Mouse (Mus musculus): Measurements from ENCODE around the gene Usp19. TPM values are rescaled to one million over a fixed set of nuclear protein-coding genes. Genes with fewer than 3 reads are reported as not detected.

Usp19 gene
- polyA plus RNA-seq, 1 experiment, result 133 TPM

GRCm38 (mm10) chr9:108456953-108457352 is 33.4 kb upstream of the Usp19 start:
- peaks cover 11% of the 10 kb centered on the region; the same call in 1 of the 2 replicates for H3K4me1 ChIP-seq (ENCODE audit: control insufficient read depth, insufficient read depth, insufficient read length)
- H3K4me3 ChIP-seq (ENCODE audit: extremely low read depth, insufficient read depth, insufficient read length), result no peak overlapping the region
- H3K27me3 ChIP-seq (ENCODE audit: control insufficient read depth, insufficient read depth, low read length), result no peaks in the 10 kb centered on the region
- TF ChIP-seq CTCF (IDR thresholded peaks at IDR 0.05; ENCODE audit: extremely low read depth, insufficient read depth, insufficient read length, insufficient replicate concordance) (no peak), POLR2A (IDR thresholded peaks at IDR 0.05; ENCODE audit: low read depth, low read length) (no peak)
- no peaks in the 10 kb centered on the region for H3K36me3 ChIP-seq (ENCODE audit: control insufficient read depth, insufficient read depth, low read length)
- 91% methylated on average over 10 of the region's 10 CpGs for WGBS
- no peak overlapping the region for H3K27ac ChIP-seq (ENCODE audit: insufficient read depth, low read length)
- no peak for DNase-seq (ENCODE audit: low read depth in 1 of 2, low spot score in 2 of 2)

GRCm38 (mm10) chr9:108459939-108460318 is 30.5 kb upstream of the Usp19 start:
- peaks cover 7% of the 10 kb centered on the region; the same call in 1 of the 2 replicates for H3K4me1 ChIP-seq (ENCODE audit: control insufficient read depth, insufficient read depth, insufficient read length)
- peak overlapping the region; percentile 83 for H3K4me3 ChIP-seq (ENCODE audit: extremely low read depth, insufficient read depth, insufficient read length)
- no peak for DNase-seq (ENCODE audit: low read depth in 1 of 2, low spot score in 2 of 2)
- TF ChIP-seq CTCF (IDR thresholded peaks at IDR 0.05; ENCODE audit: extremely low read depth, insufficient read depth, insufficient read length, insufficient replicate concordance), result no peak
- no peak for TF ChIP-seq POLR2A (IDR thresholded peaks at IDR 0.05; ENCODE audit: low read depth, low read length)
- H3K27me3 ChIP-seq (ENCODE audit: control insufficient read depth, insufficient read depth, low read length), result no peaks in the 10 kb centered on the region
- WGBS, result 76% methylated on average over 1 of the region's 1 CpGs
- H3K27ac ChIP-seq (ENCODE audit: insufficient read depth, low read length), result no peak overlapping the region
- peaks cover 16% of the 10 kb centered on the region for H3K36me3 ChIP-seq (ENCODE audit: control insufficient read depth, insufficient read depth, low read length)

- Histone ChIP-seq H3K27ac (ENCODE audit: insufficient read depth, low read length) (peak within 1 kb of the TSS; percentile 71), H3K4me1 (ENCODE audit: control insufficient read depth, insufficient read depth, insufficient read length) (peaks cover 7% of the 10 kb centered on the region; the same call in 1 of the 2 replicates), H3K27me3 (ENCODE audit: control insufficient read depth, insufficient read depth, low read length) (no peaks in the 10 kb centered on the region), H3K36me3 (ENCODE audit: control insufficient read depth, insufficient read depth, low read length) (peaks cover 20% of the 10 kb centered on the region), H3K4me3 (ENCODE audit: extremely low read depth, insufficient read depth, insufficient read length) (peak within 1 kb of the TSS; percentile 83)
- TF ChIP-seq CTCF (IDR thresholded peaks at IDR 0.05; ENCODE audit: extremely low read depth, insufficient read depth, insufficient read length, insufficient replicate concordance), result no peak
- peak; percentile 45; the same call in 1 of the 2 replicates for TF ChIP-seq POLR2A (IDR thresholded peaks at IDR 0.05; ENCODE audit: low read depth, low read length)
- WGBS, result 1% methylated on average over 52 of the region's 52 CpGs
- DNase-seq (ENCODE audit: low read depth in 1 of 2, low spot score in 2 of 2), result peak; percentile 66 to 78
Observed at GRCm38 (mm10) chr9:108460319-108461178, 29.9 kb upstream of the Usp19 start, which contains the start of gene Ccdc71. Gene Ccdc71, plus strand, starts transcription at chr9:108460527.

DNA sequence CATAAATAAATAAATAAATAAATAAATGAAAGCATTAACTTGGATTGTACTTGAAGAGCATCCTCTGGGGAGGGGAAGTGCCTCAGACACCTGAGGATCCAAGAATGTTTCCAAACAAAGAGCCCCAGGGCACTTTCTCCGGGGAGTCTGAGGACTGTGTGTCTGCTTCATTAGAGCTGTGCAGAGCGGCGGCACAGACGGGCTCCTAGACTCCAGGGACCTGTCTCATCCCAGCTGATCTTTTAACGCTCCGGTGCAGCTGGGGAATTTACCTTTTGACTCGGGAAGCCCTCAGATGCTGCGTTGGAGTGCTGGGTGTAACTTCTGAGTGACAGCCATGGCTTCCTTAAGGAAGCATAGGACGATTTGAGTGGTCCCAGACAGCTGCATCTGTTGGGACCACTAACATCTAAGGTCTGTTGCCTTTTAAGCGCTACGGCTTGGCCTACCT is 29.2 kb upstream of the Usp19 start, which contains the start of gene Klhdc8b:
Gene Klhdc8b, minus strand, starts transcription at position 401 of the 451 bp plus-strand sequence.
- Histone ChIP-seq H3K27ac (ENCODE audit: insufficient read depth, low read length) (peak within 1 kb of the TSS; percentile 71), H3K27me3 (ENCODE audit: control insufficient read depth, insufficient read depth, low read length) (no peaks in the 10 kb centered on the region), H3K4me3 (ENCODE audit: extremely low read depth, insufficient read depth, insufficient read length) (peak within 1 kb of the TSS; percentile 83), H3K36me3 (ENCODE audit: control insufficient read depth, insufficient read depth, low read length) (peaks cover 20% of the 10 kb centered on the region), H3K4me1 (ENCODE audit: control insufficient read depth, insufficient read depth, insufficient read length) (peaks cover 7% of the 10 kb centered on the region; the same call in 1 of the 2 replicates)
- WGBS, result 34% methylated on average over 11 of the region's 11 CpGs
- DNase-seq (ENCODE audit: low read depth in 1 of 2, low spot score in 2 of 2), result no peak
- TF ChIP-seq CTCF (IDR thresholded peaks at IDR 0.05; ENCODE audit: extremely low read depth, insufficient read depth, insufficient read length, insufficient replicate concordance) (no peak), POLR2A (IDR thresholded peaks at IDR 0.05; ENCODE audit: low read depth, low read length) (no peak)

GRCm38 (mm10) chr9:108461675-108462074 is 28.7 kb upstream of the Usp19 start:
- no peak for DNase-seq (ENCODE audit: low read depth in 1 of 2, low spot score in 2 of 2)
- no peak for TF ChIP-seq CTCF (IDR thresholded peaks at IDR 0.05; ENCODE audit: extremely low read depth, insufficient read depth, insufficient read length, insufficient replicate concordance)
- TF ChIP-seq POLR2A (IDR thresholded peaks at IDR 0.05; ENCODE audit: low read depth, low read length), result no peak
- Histone ChIP-seq H3K4me3 (ENCODE audit: extremely low read depth, insufficient read depth, insufficient read length) (no peak overlapping the region), H3K4me1 (ENCODE audit: control insufficient read depth, insufficient read depth, insufficient read length) (peaks cover 7% of the 10 kb centered on the region; the same call in 1 of the 2 replicates), H3K36me3 (ENCODE audit: control insufficient read depth, insufficient read depth, low read length) (peaks cover 20% of the 10 kb centered on the region), H3K27ac (ENCODE audit: insufficient read depth, low read length) (no peak overlapping the region), H3K27me3 (ENCODE audit: control insufficient read depth, insufficient read depth, low read length) (no peaks in the 10 kb centered on the region)
- 94% methylated on average over 5 of the region's 5 CpGs for whole genome bisulfite sequencing

DNA sequence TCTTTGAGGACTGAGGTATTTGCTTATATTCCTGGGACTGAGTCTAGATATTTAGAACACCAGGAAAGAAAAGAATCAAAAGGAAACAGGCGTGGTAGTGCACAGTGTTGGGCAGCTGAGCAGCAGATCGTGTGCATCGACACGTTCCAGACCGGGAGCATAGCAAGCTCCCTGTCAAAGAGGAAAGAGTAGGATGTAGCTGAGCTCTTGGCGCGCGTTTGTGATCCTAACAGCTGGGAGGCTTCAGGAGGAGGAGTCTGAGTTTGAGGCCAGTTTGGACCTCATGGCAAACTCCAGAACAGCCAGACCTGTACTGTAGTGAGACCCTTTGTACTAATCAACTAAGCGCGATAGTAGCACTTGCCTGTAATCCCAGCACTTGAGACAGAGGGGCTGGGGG is 28.2 kb upstream of the Usp19 start:
- DNase-seq (ENCODE audit: low read depth in 1 of 2, low spot score in 2 of 2), result no peak
- WGBS, result 92% methylated on average over 10 of the region's 10 CpGs
- H3K27ac ChIP-seq (ENCODE audit: insufficient read depth, low read length), result no peak overlapping the region
- H3K27me3 ChIP-seq (ENCODE audit: control insufficient read depth, insufficient read depth, low read length), result no peaks in the 10 kb centered on the region
- peaks cover 7% of the 10 kb centered on the region; the same call in 1 of the 2 replicates for H3K4me1 ChIP-seq (ENCODE audit: control insufficient read depth, insufficient read depth, insufficient read length)
- H3K4me3 ChIP-seq (ENCODE audit: extremely low read depth, insufficient read depth, insufficient read length), result no peak overlapping the region
- TF ChIP-seq POLR2A (IDR thresholded peaks at IDR 0.05; ENCODE audit: low read depth, low read length), result no peak
- H3K36me3 ChIP-seq (ENCODE audit: control insufficient read depth, insufficient read depth, low read length), result peaks cover 20% of the 10 kb centered on the region

All from spleen, adult 2 months (tissue).